Mouse (Mus musculus) hindbrain, postnatal 0 days (tissue): ENCODE measurements around the gene Nkx2-4. TPM values are rescaled to one million over a fixed set of nuclear protein-coding genes. Genes with fewer than 3 reads are reported as not detected.
A peak's percentile ranks its signal among the peaks of the same experiment; 100 is the strongest.

Experiments used
- ATAC-seq: fragments of 200-750 bp; cut with Nextera tagmentation; 2 replicates; pipeline ENCODE4 v1.8.0; 2017; ENCODE audit warnings: mild to moderate bottlenecking, moderate TSS enrichment, moderate library complexity
- DNase-seq: peaks from one replicate; pipeline ENCODE4 v3.0.0-alpha.2; 2015; ENCODE audit warnings: low spot score
- H3K27ac ChIP-seq: fragments of 300-500 bp; sonication (generic); 2 replicates; pipeline ENCODE4 v1.5.1; 2014; ENCODE audit warnings: mild to moderate bottlenecking
- H3K27me3 ChIP-seq: fragments of 300-500 bp; sonication (generic); 2 replicates; pipeline ENCODE4 v1.6.1; 2014; ENCODE audit warnings: low read length, mixed read lengths; ENCODE audit not compliant: insufficient read depth
- H3K36me3 ChIP-seq: fragments of 300-500 bp; sonication (generic); 2 replicates; pipeline ENCODE4 v1.6.1; 2014; ENCODE audit warnings: low read length, mixed read lengths; ENCODE audit not compliant: insufficient read depth
- H3K4me1 ChIP-seq: fragments of 300-500 bp; sonication (generic); 2 replicates; pipeline ENCODE4 v1.6.1; 2014; ENCODE audit warnings: antibody characterized with exemption, low read length, mixed read lengths; ENCODE audit not compliant: insufficient read depth
- H3K4me2 ChIP-seq: fragments of 300-500 bp; sonication (generic); 2 replicates; pipeline ENCODE4 v1.6.1; 2014; ENCODE audit warnings: low read depth, mild to moderate bottlenecking, low read length, moderate library complexity, mixed read lengths
- H3K4me3 ChIP-seq: fragments of 300-500 bp; sonication (generic); 2 replicates; pipeline ENCODE4 v1.5.1; 2014; ENCODE audit warnings: low read length
- H3K9ac ChIP-seq: fragments of 300-500 bp; sonication (generic); replicated peaks from 2 replicates; pipeline ENCODE4 v1.6.1; 2014; ENCODE audit warnings: mild to moderate bottlenecking, low read length, moderate library complexity, mixed read lengths
- H3K9me3 ChIP-seq: fragments of 300-500 bp; sonication (generic); 2 replicates; pipeline ENCODE4 v1.6.1; 2016; ENCODE audit warnings: low read length, mixed read lengths
- CTCF ChIP-seq: IDR thresholded peaks from 2 replicates; pipeline ENCODE4 v1.5.1; 2016; ENCODE audit warnings: antibody characterized with exemption, control low read depth, low read depth
- WGBS: fragments of 180-500 bp; shearing (Covaris S2); extraction: QIAGEN DNeasy Blood & Tissue Kit; methylation state at CpG from one replicate; pipeline ENCODE4 v1.1.7; 2014; 5-methylcytosine and 5-hydroxymethylcytosine counted together
- polyA plus RNA-seq: library from polyadenylated mRNA; unstranded; fragments of >200 nt; fragmentation: Nextera tagmentation; extraction: Ambion mirVana; gene quantifications from 2 replicates; pipeline ENCODE4 v1.2.1, GENCODE M21; 2015
- total RNA-seq: library from RNA; depleted of rRNA; stranded (reverse); fragments of >200 nt; gene quantifications from 2 replicates; pipeline ENCODE4 v1.2.3, GENCODE M21; 2014; rRNA removed

Gene Nkx2-4
- total RNA-seq = 0.42 TPM in 1 of 2 replicates, not detected in the other
- polyA plus RNA-seq = not detected in 2 replicates

GRCm38 (mm10) chr2:147085072-147085870 lies at the start of gene Nkx2-4:
Gene Nkx2-4, minus strand, starts transcription at chr2:147085445.
- H3K4me3 ChIP-seq = peak within 1 kb of the TSS; percentile 26
- H3K27me3 ChIP-seq = peaks cover 81% of the 10 kb centered on the region
- no peaks in the 10 kb centered on the region for H3K9me3 ChIP-seq
- H3K27ac ChIP-seq = no peak within 1 kb of the TSS
- H3K4me2 ChIP-seq = peak within 1 kb of the TSS; percentile 41
- under 1% methylated on average over 65 of the region's 82 CpGs for WGBS
- H3K4me1 ChIP-seq = no peaks in the 10 kb centered on the region
- H3K9ac ChIP-seq = no peak within 1 kb of the TSS
- H3K36me3 ChIP-seq = no peaks in the 10 kb centered on the region
- DNase-seq = no peak
- TF ChIP-seq CTCF = no peak
- ATAC-seq = peak; percentile 12

GRCm38 (mm10) chr2:147127366-147127765 lies 42.1 kb upstream of the Nkx2-4 start:
- H3K27ac ChIP-seq = no peak overlapping the region
- H3K9ac ChIP-seq = no peak overlapping the region
- H3K4me1 ChIP-seq = no peaks in the 10 kb centered on the region
- H3K27me3 ChIP-seq = no peaks in the 10 kb centered on the region
- no peak overlapping the region for H3K4me3 ChIP-seq
- 75% methylated on average over 6 of the region's 6 CpGs for WGBS
- no peak overlapping the region for H3K4me2 ChIP-seq
- no peaks in the 10 kb centered on the region for H3K9me3 ChIP-seq
- H3K36me3 ChIP-seq = no peaks in the 10 kb centered on the region
- no peak for TF ChIP-seq CTCF
- DNase-seq (no peak), ATAC-seq (no peak)

GRCm38 (mm10) chr2:147119736-147120135 lies 34.5 kb upstream of the Nkx2-4 start:
- DNase-seq = no peak
- no peaks in the 10 kb centered on the region for H3K36me3 ChIP-seq
- WGBS = 85% methylated on average over 1 of the region's 1 CpGs
- no peaks in the 10 kb centered on the region for H3K9me3 ChIP-seq
- H3K4me2 ChIP-seq = no peak overlapping the region
- H3K27ac ChIP-seq = no peak overlapping the region
- H3K4me3 ChIP-seq = no peak overlapping the region
- TF ChIP-seq CTCF = no peak
- no peak for ATAC-seq
- no peaks in the 10 kb centered on the region for H3K27me3 ChIP-seq
- no peak overlapping the region for H3K9ac ChIP-seq
- H3K4me1 ChIP-seq = no peaks in the 10 kb centered on the region

- Histone ChIP-seq H3K36me3 (no peaks in the 10 kb centered on the region), H3K27ac (no peak overlapping the region), H3K4me2 (no peak overlapping the region), H3K4me3 (no peak overlapping the region), H3K4me1 (no peaks in the 10 kb centered on the region), H3K27me3 (peaks cover 69% of the 10 kb centered on the region), H3K9me3 (no peaks in the 10 kb centered on the region), H3K9ac (no peak overlapping the region)
- DNase-seq (no peak), ATAC-seq (no peak)
- no peak for TF ChIP-seq CTCF
- 18% methylated on average over 5 of the region's 5 CpGs for WGBS
These were observed 1.2 kb upstream of the Nkx2-4 start for GRCm38 (mm10) chr2:147086441-147086840.

- Histone ChIP-seq H3K9me3 (no peaks in the 10 kb centered on the region), H3K4me1 (no peaks in the 10 kb centered on the region), H3K4me3 (no peak overlapping the region), H3K27ac (no peak overlapping the region), H3K4me2 (no peak overlapping the region), H3K9ac (no peak overlapping the region), H3K36me3 (no peaks in the 10 kb centered on the region), H3K27me3 (peaks cover 74% of the 10 kb centered on the region)
- 7% methylated on average over 6 of the region's 6 CpGs for WGBS
- ATAC-seq (no peak), DNase-seq (no peak)
- TF ChIP-seq CTCF = no peak
These were observed 692 bp upstream of the Nkx2-4 start for GRCm38 (mm10) chr2:147085937-147086336.

GRCm38 (mm10) chr2:147084366-147085071 lies 726 bp downstream of the Nkx2-4 start:
- no peaks in the 10 kb centered on the region for H3K36me3 ChIP-seq
- DNase-seq (no peak), ATAC-seq (peak; percentile 43)
- no peak overlapping the region for H3K27ac ChIP-seq
- peak overlapping the region; percentile 26 for H3K4me3 ChIP-seq
- peaks cover 83% of the 10 kb centered on the region for H3K27me3 ChIP-seq
- no peaks in the 10 kb centered on the region for H3K4me1 ChIP-seq
- no peak for TF ChIP-seq CTCF
- H3K9ac ChIP-seq = no peak overlapping the region
- H3K4me2 ChIP-seq = peak overlapping the region; percentile 41
- under 1% methylated on average over 104 of the region's 106 CpGs for WGBS
- H3K9me3 ChIP-seq = no peaks in the 10 kb centered on the region
